In genomic region chr12:27500516-27500915, GRCm38 (mm10) we compare ENCODE assay signal across 18 mouse cellular contexts.
DNase-seq lines count a peak whose midpoint lies in the region; ATAC-seq and TF ChIP-seq lines count a peak whose summit lies in the region.
"Had no signal": no experiment of that assay in that cellular context is flagged by ENCODE, and none has a peak within 500 bp of the region (broad histone marks: within the 10 kb centered on the region; RNA-seq: fewer than 3 reads in every experiment).

No protein-coding gene starts in this region.

- 36% methylated on average over 5 of the region's 5 CpGs for WGBS in forebrain, embryonic 10.5 days
- WGBS in forebrain, postnatal 0 days = 32% methylated on average over 5 of the region's 5 CpGs
- 18% methylated on average over 5 of the region's 5 CpGs for WGBS in lung, embryonic 14.5 days
- 47% methylated on average over 5 of the region's 5 CpGs for WGBS in lung, adult 2 months
- 21% methylated on average over 5 of the region's 5 CpGs for WGBS in embryonic facial prominence, embryonic 15.5 days

- no peak for TF ChIP-seq CTCF in forebrain, postnatal 0 days (IDR thresholded peaks at IDR 0.05; ENCODE audit: low read depth)
- no peak for TF ChIP-seq CTCF in lung, embryonic 14.5 days (IDR thresholded peaks at IDR 0.05; ENCODE audit: low read depth)
- no peak for TF ChIP-seq CTCF in lung, adult 2 months (IDR thresholded peaks at IDR 0.05; ENCODE audit: insufficient read depth, low read length)

- no peak for TF ChIP-seq POLR2A in lung, adult 2 months (IDR thresholded peaks at IDR 0.05; ENCODE audit: borderline replicate concordance, extremely low read depth, low read depth, low read length)

- no peak overlapping the region for H3K4me3 ChIP-seq in forebrain, embryonic 10.5 days
- H3K4me3 ChIP-seq in forebrain, postnatal 0 days (ENCODE audit: low read depth, low read length) = no peak overlapping the region
- no peak overlapping the region for H3K4me3 ChIP-seq in lung, embryonic 14.5 days (ENCODE audit: low read depth, low read length)
- H3K4me3 ChIP-seq in lung, adult 2 months (replicated peaks; ENCODE audit: extremely low read depth, low read depth, low read length) = no peak overlapping the region
- no peak overlapping the region for H3K4me3 ChIP-seq in embryonic facial prominence, embryonic 15.5 days (replicated peaks)
- H3K4me3 ChIP-seq: embryonic facial prominence, embryonic 13.5 days; forebrain, embryonic 15.5 days; heart, embryonic 15.5 days; limb, embryonic 12.5 days had no signal

- H3K36me3 ChIP-seq in forebrain, embryonic 10.5 days (replicated peaks) = no peaks in the 10 kb centered on the region
- no peaks in the 10 kb centered on the region for H3K36me3 ChIP-seq in forebrain, postnatal 0 days (ENCODE audit: insufficient read depth)
- H3K36me3 ChIP-seq in lung, embryonic 14.5 days (ENCODE audit: insufficient read depth) = no peaks in the 10 kb centered on the region
- H3K36me3 ChIP-seq in embryonic facial prominence, embryonic 15.5 days = no peaks in the 10 kb centered on the region
- H3K36me3 ChIP-seq: embryonic facial prominence, embryonic 13.5 days; forebrain, embryonic 15.5 days; heart, embryonic 15.5 days; limb, embryonic 12.5 days had no signal

- H3K9ac ChIP-seq in forebrain, postnatal 0 days = no peak overlapping the region
- no peak overlapping the region for H3K9ac ChIP-seq in lung, embryonic 14.5 days
- H3K9ac ChIP-seq in embryonic facial prominence, embryonic 15.5 days = no peak overlapping the region
- H3K9ac ChIP-seq: embryonic facial prominence, embryonic 13.5 days; forebrain, embryonic 15.5 days; heart, embryonic 15.5 days; limb, embryonic 12.5 days had no signal

- H3K4me2 ChIP-seq in forebrain, postnatal 0 days (ENCODE audit: low read depth) = no peak overlapping the region
- no peak overlapping the region for H3K4me2 ChIP-seq in lung, embryonic 14.5 days
- no peak overlapping the region for H3K4me2 ChIP-seq in embryonic facial prominence, embryonic 15.5 days (replicated peaks)
- H3K4me2 ChIP-seq: embryonic facial prominence, embryonic 13.5 days; forebrain, embryonic 15.5 days; heart, embryonic 15.5 days; limb, embryonic 12.5 days had no signal

- peaks cover 53% of the 10 kb centered on the region for H3K4me1 ChIP-seq in forebrain, embryonic 10.5 days
- 0 out of 2 replicates have a peak, but pooled peaks cover 5% of the 10 kb centered on the region for H3K4me1 ChIP-seq in forebrain, postnatal 0 days (ENCODE audit: insufficient read depth)
- H3K4me1 ChIP-seq in lung, embryonic 14.5 days (ENCODE audit: insufficient read depth) = peaks cover 6% of the 10 kb centered on the region
- no peaks in the 10 kb centered on the region for H3K4me1 ChIP-seq in lung, adult 2 months (ENCODE audit: control insufficient read depth, insufficient read depth, low read length)
- peaks cover 12% of the 10 kb centered on the region for H3K4me1 ChIP-seq in embryonic facial prominence, embryonic 15.5 days
- H3K4me1 ChIP-seq: heart, embryonic 15.5 days had no signal

- no peak for ATAC-seq in forebrain, postnatal 0 days
- peak; percentile 48; the same call in 1 of the 2 replicates for ATAC-seq in lung, embryonic 14.5 days (ENCODE audit: insufficient read depth)
- ATAC-seq in embryonic facial prominence, embryonic 15.5 days (ENCODE audit: insufficient number of reproducible peaks, low FRiP score, low TSS enrichment, low read depth) = 0 out of 2 replicates have a peak, but pooled peaks have one; percentile 24
- ATAC-seq: forebrain, embryonic 15.5 days; hindbrain, postnatal 0 days had no signal

- no peaks in the 10 kb centered on the region for H3K27me3 ChIP-seq in forebrain, embryonic 10.5 days (ENCODE audit: poor library complexity, severe bottlenecking)
- no peaks in the 10 kb centered on the region for H3K27me3 ChIP-seq in forebrain, postnatal 0 days (ENCODE audit: insufficient read depth, low read length)
- H3K27me3 ChIP-seq in lung, embryonic 14.5 days (ENCODE audit: insufficient read depth, low read length) = no peaks in the 10 kb centered on the region
- H3K27me3 ChIP-seq in embryonic facial prominence, embryonic 15.5 days = no peaks in the 10 kb centered on the region
- H3K27me3 ChIP-seq: embryonic facial prominence, embryonic 13.5 days; forebrain, embryonic 15.5 days; heart, embryonic 15.5 days; limb, embryonic 12.5 days had no signal

- no peaks in the 10 kb centered on the region for H3K9me3 ChIP-seq in forebrain, embryonic 10.5 days
- no peaks in the 10 kb centered on the region for H3K9me3 ChIP-seq in forebrain, postnatal 0 days (ENCODE audit: low read length)
- no peaks in the 10 kb centered on the region for H3K9me3 ChIP-seq in lung, embryonic 14.5 days (ENCODE audit: low read depth, low read length)
- no peaks in the 10 kb centered on the region for H3K9me3 ChIP-seq in embryonic facial prominence, embryonic 15.5 days (replicated peaks)
- H3K9me3 ChIP-seq: embryonic facial prominence, embryonic 13.5 days; forebrain, embryonic 15.5 days; heart, embryonic 15.5 days; limb, embryonic 12.5 days had no signal

- H3K27ac ChIP-seq in forebrain, embryonic 10.5 days = peak overlapping the region; percentile 48
- H3K27ac ChIP-seq in forebrain, postnatal 0 days (ENCODE audit: low read depth, low read length) = no peak overlapping the region
- H3K27ac ChIP-seq in lung, embryonic 14.5 days (ENCODE audit: low read depth) = no peak overlapping the region
- no peak overlapping the region for H3K27ac ChIP-seq in embryonic facial prominence, embryonic 15.5 days (replicated peaks)
- H3K27ac ChIP-seq: embryonic facial prominence, embryonic 13.5 days; forebrain, embryonic 15.5 days; heart, embryonic 15.5 days; hindbrain, postnatal 0 days; limb, embryonic 12.5 days had no signal

- no peak for DNase-seq in forebrain, embryonic 10.5 days (ENCODE audit: extremely low spot score, low spot score)
- DNase-seq in forebrain, postnatal 0 days = no peak
- DNase-seq in lung, embryonic 14.5 days = peak; percentile 68
- DNase-seq in lung, adult 2 months = no peak
- peak; percentile 8 for DNase-seq in skeletal muscle tissue, adult 2 months (ENCODE audit: low read depth, low spot score)
- DNase-seq in thymus, adult 18-20 months = no peak
- DNase-seq in left cerebral cortex, adult 8-10 months (ENCODE audit: low spot score in 2 of 2) = no peak
- DNase-seq: cerebellum, adult 8-10 months; lung, adult 18-20 months; midbrain, embryonic 14.5 days; right cerebral cortex, postnatal 4 days; thymus, postnatal 25 days had no signal

Comparison
In these comparisons a context has a peak if more than half of its experiments do, and no peak if none do; other contexts are left out.
1. DNase-seq: peak in lung, embryonic 14.5 days (single experiment) and skeletal muscle tissue, adult 2 months (single experiment); none in forebrain, embryonic 10.5 days (single experiment), forebrain, postnatal 0 days (single experiment), lung, adult 2 months (single experiment), thymus, adult 18-20 months (0 of 2) and left cerebral cortex, adult 8-10 months (0 of 2).